Mouse (Mus musculus) embryonic facial prominence, embryonic 13.5 days (tissue): ENCODE results near the gene Taf3. TPM values are rescaled to one million over a fixed set of nuclear protein-coding genes. Genes with fewer than 3 reads are reported as not detected.

Source experiments
- ATAC-seq: fragments of 200-750 bp; cut with Nextera tagmentation; 2 replicates; pipeline ENCODE4 v1.8.0; 2017; ENCODE audit warnings: low read depth; ENCODE audit not compliant: insufficient number of reproducible peaks, insufficient read depth, low FRiP score, low TSS enrichment
- H3K27ac ChIP-seq: fragments of 300-500 bp; sonication (generic); 2 replicates; pipeline ENCODE4 v1.5.1; 2015; ENCODE audit warnings: moderate library complexity, mild to moderate bottlenecking, inconsistent platforms
- H3K27me3 ChIP-seq: fragments of 300-500 bp; sonication (generic); 2 replicates; pipeline ENCODE4 v1.6.1; 2015; ENCODE audit warnings: mild to moderate bottlenecking, inconsistent platforms
- H3K36me3 ChIP-seq: fragments of 300-500 bp; sonication (generic); 2 replicates; pipeline ENCODE4 v1.6.1; 2015; ENCODE audit warnings: mild to moderate bottlenecking, inconsistent platforms
- H3K4me1 ChIP-seq: fragments of 300-500 bp; sonication (generic); 2 replicates; pipeline ENCODE4 v1.6.1; 2015; ENCODE audit warnings: inconsistent platforms
- H3K4me2 ChIP-seq: fragments of 300-500 bp; sonication (generic); 2 replicates; pipeline ENCODE4 v1.6.1; 2015; ENCODE audit warnings: moderate library complexity, mild to moderate bottlenecking, inconsistent platforms
- H3K4me3 ChIP-seq: fragments of 300-500 bp; sonication (generic); 2 replicates; pipeline ENCODE4 v1.5.1; 2015; ENCODE audit warnings: mild to moderate bottlenecking, inconsistent platforms
- H3K9ac ChIP-seq: fragments of 300-500 bp; sonication (generic); 2 replicates; pipeline ENCODE4 v1.6.1; 2015; ENCODE audit warnings: mild to moderate bottlenecking, inconsistent platforms
- H3K9me3 ChIP-seq: fragments of 300-500 bp; sonication (generic); 2 replicates; pipeline ENCODE4 v1.6.1; 2016; ENCODE audit warnings: inconsistent platforms
- WGBS: fragments of 180-500 bp; shearing (Covaris S2); methylation state at CpG from one replicate; pipeline ENCODE4 v1.1.7; 2015; ENCODE audit warnings: mixed read lengths; 5-methylcytosine and 5-hydroxymethylcytosine counted together
- polyA plus RNA-seq: library from polyadenylated mRNA; unstranded; fragments of >200 nt; fragmentation: Nextera tagmentation; extraction: Ambion mirVana; gene quantifications from 2 replicates; pipeline ENCODE4 v1.2.1, GENCODE M21; 2015

Taf3 gene
- polyA plus RNA-seq, 1 experiment from 2014 or later, result 16.3 TPM

DNA sequence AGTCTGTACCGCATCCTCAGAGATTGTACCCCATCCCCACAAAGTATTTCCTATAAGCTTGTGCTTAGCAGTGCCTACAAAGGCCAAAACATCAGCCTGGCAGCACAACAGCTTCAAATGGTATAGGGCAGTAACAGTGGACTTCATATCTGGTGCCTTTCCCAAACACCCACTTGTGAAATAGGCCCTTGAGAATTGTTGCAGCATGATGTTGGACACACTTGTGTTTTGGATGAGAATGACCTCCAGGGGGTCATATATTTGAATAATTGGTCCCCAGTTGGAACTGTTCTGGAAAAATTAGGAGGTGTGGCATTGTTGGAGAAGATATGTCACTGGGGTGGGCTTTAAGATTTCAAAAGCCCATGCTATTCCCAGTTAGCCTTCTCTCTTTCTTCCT is 3.6 kb upstream of the Taf3 start:
- H3K36me3 ChIP-seq, result peaks cover 30% of the 10 kb centered on the region
- no peaks in the 10 kb centered on the region for H3K9me3 ChIP-seq
- H3K4me3 ChIP-seq, result no peak overlapping the region
- no peaks in the 10 kb centered on the region for H3K27me3 ChIP-seq
- peaks cover 12% of the 10 kb centered on the region for H3K4me1 ChIP-seq
- no peak overlapping the region for H3K4me2 ChIP-seq
- WGBS, result 95% methylated on average over 1 of the region's 1 CpGs
- no peak overlapping the region for H3K27ac ChIP-seq
- no peak overlapping the region for H3K9ac ChIP-seq
- no peak for ATAC-seq

- peaks cover 13% of the 10 kb centered on the region for H3K4me1 ChIP-seq
- H3K27ac ChIP-seq, result no peak overlapping the region
- no peak overlapping the region for H3K4me2 ChIP-seq
- peaks cover 21% of the 10 kb centered on the region for H3K36me3 ChIP-seq
- ATAC-seq, result no peak
- H3K27me3 ChIP-seq, result no peaks in the 10 kb centered on the region
- H3K9me3 ChIP-seq, result no peaks in the 10 kb centered on the region
- H3K9ac ChIP-seq, result no peak overlapping the region
- WGBS, result 88% methylated on average over 3 of the region's 3 CpGs
- H3K4me3 ChIP-seq, result no peak overlapping the region
Observed at GRCm38 (mm10) chr2:10050878-10051277, 2.5 kb upstream of the Taf3 start.

- H3K4me3 ChIP-seq, result peak overlapping the region; percentile 72
Observed at GRCm38 (mm10) chr2:10049456-10049855, 1.1 kb upstream of the Taf3 start.

GRCm38 (mm10) chr2:10047758-10048436 is 499 bp downstream of the Taf3 start:
- WGBS, result under 1% methylated on average over 47 of the region's 47 CpGs
- Histone ChIP-seq H3K27me3 (no peaks in the 10 kb centered on the region), H3K27ac (peak overlapping the region; percentile 66), H3K9me3 (no peaks in the 10 kb centered on the region), H3K4me1 (peaks cover 13% of the 10 kb centered on the region), H3K4me2 (peak overlapping the region; percentile 78), H3K4me3 (peak overlapping the region; percentile 72), H3K9ac (peak overlapping the region; percentile 88), H3K36me3 (no peaks in the 10 kb centered on the region)
- ATAC-seq, result peak; percentile 73

More at GRCm38 (mm10) chr2:10049456-10049855, 1.1 kb upstream of the Taf3 start:
- Histone ChIP-seq H3K9ac (peak overlapping the region; percentile 88; the same call in 1 of the 2 replicates), H3K4me1 (peaks cover 13% of the 10 kb centered on the region), H3K27me3 (no peaks in the 10 kb centered on the region), H3K9me3 (no peaks in the 10 kb centered on the region), H3K4me2 (peak overlapping the region; percentile 78), H3K36me3 (peaks cover 7% of the 10 kb centered on the region), H3K27ac (no peak overlapping the region)
- no peak for ATAC-seq
- WGBS, result 23% methylated on average over 10 of the region's 10 CpGs

DNA sequence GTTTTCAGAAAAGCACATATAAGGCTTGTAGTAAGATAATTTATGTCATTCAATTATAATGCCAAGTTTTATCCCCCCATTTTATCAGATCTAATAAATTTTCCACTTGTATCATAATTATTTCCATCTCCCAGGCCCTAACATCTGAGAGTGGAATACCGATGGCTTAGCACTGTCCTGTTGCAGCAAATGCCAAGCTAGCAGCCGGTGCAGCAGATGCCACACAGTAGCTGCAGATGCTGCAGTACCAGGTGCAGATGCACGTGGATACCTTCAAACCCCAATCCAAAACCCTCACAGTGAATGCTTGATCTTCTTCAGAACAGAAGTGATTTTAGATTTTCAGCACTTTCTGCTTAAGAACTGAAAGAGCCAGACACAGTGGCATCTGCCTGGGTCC is 13.4 kb downstream of the Taf3 start:
- 66% methylated on average over 3 of the region's 3 CpGs for WGBS
- Histone ChIP-seq H3K4me2 (no peak overlapping the region), H3K4me3 (no peak overlapping the region), H3K9me3 (no peaks in the 10 kb centered on the region), H3K9ac (no peak overlapping the region), H3K27ac (no peak overlapping the region), H3K4me1 (no peaks in the 10 kb centered on the region), H3K27me3 (no peaks in the 10 kb centered on the region), H3K36me3 (peaks cover 16% of the 10 kb centered on the region; the same call in 1 of the 2 replicates)
- no peak for ATAC-seq

DNA sequence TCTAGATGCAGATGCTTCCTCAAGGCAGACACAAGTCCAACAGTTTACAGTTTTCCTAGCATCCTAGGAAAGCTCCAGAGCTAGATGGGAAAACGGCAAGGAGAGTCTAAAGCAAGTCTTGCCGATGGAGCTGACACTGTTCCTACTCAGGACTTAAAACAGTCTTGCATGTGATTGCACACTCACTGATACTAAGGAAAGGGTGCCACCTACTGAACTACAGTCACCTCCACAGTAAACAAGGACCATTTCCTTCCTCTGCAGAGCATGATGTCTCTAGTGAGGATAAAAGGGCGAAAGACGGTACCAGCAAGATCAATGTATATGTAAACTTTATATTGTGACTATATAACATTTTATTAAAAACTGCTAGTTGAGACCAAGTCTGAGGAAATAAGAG is 14.7 kb downstream of the Taf3 start:
- Histone ChIP-seq H3K27ac (no peak overlapping the region), H3K36me3 (0 out of 2 replicates have a peak, but pooled peaks cover 7% of the 10 kb centered on the region), H3K4me3 (no peak overlapping the region), H3K4me2 (no peak overlapping the region), H3K9ac (no peak overlapping the region), H3K4me1 (peaks cover 7% of the 10 kb centered on the region; the same call in 1 of the 2 replicates), H3K9me3 (no peaks in the 10 kb centered on the region), H3K27me3 (no peaks in the 10 kb centered on the region)
- WGBS, result 72% methylated on average over 4 of the region's 4 CpGs
- no peak for ATAC-seq

GRCm38 (mm10) chr2:10029755-10030154 is 18.6 kb downstream of the Taf3 start:
- no peak overlapping the region for H3K27ac ChIP-seq
- ATAC-seq, result no peak

GRCm38 (mm10) chr2:10024264-10024663 is 24.1 kb downstream of the Taf3 start:
- 86% methylated on average over 6 of the region's 6 CpGs for WGBS

More at GRCm38 (mm10) chr2:10029755-10030154, 18.6 kb downstream of the Taf3 start:
- no peak overlapping the region for H3K4me3 ChIP-seq
- peaks cover 7% of the 10 kb centered on the region; the same call in 1 of the 2 replicates for H3K4me1 ChIP-seq
- H3K36me3 ChIP-seq, result 0 out of 2 replicates have a peak, but pooled peaks cover 2% of the 10 kb centered on the region
- no peak overlapping the region for H3K4me2 ChIP-seq
- no peak overlapping the region for H3K9ac ChIP-seq
- no peaks in the 10 kb centered on the region for H3K27me3 ChIP-seq
- WGBS, result 53% methylated on average over 7 of the region's 7 CpGs
- no peaks in the 10 kb centered on the region for H3K9me3 ChIP-seq

GRCm38 (mm10) chr2:10021296-10021695 is 27.1 kb downstream of the Taf3 start:
- no peak for ATAC-seq
- Histone ChIP-seq H3K9me3 (no peaks in the 10 kb centered on the region), H3K36me3 (0 out of 2 replicates have a peak, but pooled peaks cover 2% of the 10 kb centered on the region), H3K4me2 (no peak overlapping the region), H3K27me3 (no peaks in the 10 kb centered on the region), H3K4me3 (no peak overlapping the region), H3K4me1 (no peaks in the 10 kb centered on the region), H3K9ac (no peak overlapping the region), H3K27ac (no peak overlapping the region)
- 90% methylated on average over 11 of the region's 11 CpGs for WGBS

More at GRCm38 (mm10) chr2:10024264-10024663, 24.1 kb downstream of the Taf3 start:
- 0 out of 2 replicates have a peak, but pooled peaks cover 2% of the 10 kb centered on the region for H3K36me3 ChIP-seq
- no peaks in the 10 kb centered on the region for H3K9me3 ChIP-seq
- no peaks in the 10 kb centered on the region for H3K27me3 ChIP-seq
- no peak overlapping the region for H3K4me2 ChIP-seq
- no peak for ATAC-seq
- no peak overlapping the region for H3K27ac ChIP-seq
- H3K4me3 ChIP-seq, result no peak overlapping the region
- H3K4me1 ChIP-seq, result 0 out of 2 replicates have a peak, but pooled peaks cover 1% of the 10 kb centered on the region
- H3K9ac ChIP-seq, result no peak overlapping the region

GRCm38 (mm10) chr2:10014951-10015635 is 33.3 kb downstream of the Taf3 start:
- Histone ChIP-seq H3K27ac (no peak overlapping the region), H3K4me2 (no peak overlapping the region), H3K9ac (no peak overlapping the region), H3K4me1 (no peaks in the 10 kb centered on the region; the same call in 1 of the 2 replicates), H3K9me3 (no peaks in the 10 kb centered on the region), H3K4me3 (no peak overlapping the region), H3K27me3 (no peaks in the 10 kb centered on the region), H3K36me3 (no peaks in the 10 kb centered on the region)
- 83% methylated on average over 10 of the region's 10 CpGs for WGBS
- no peak for ATAC-seq

GRCm38 (mm10) chr2:10010263-10010909 is 38.0 kb downstream of the Taf3 start:
- H3K36me3 ChIP-seq, result no peaks in the 10 kb centered on the region
- no peaks in the 10 kb centered on the region for H3K27me3 ChIP-seq
- no peak overlapping the region for H3K4me2 ChIP-seq
- peaks cover 3% of the 10 kb centered on the region; the same call in 1 of the 2 replicates for H3K4me1 ChIP-seq
- no peaks in the 10 kb centered on the region for H3K9me3 ChIP-seq
- 31% methylated on average over 7 of the region's 7 CpGs for WGBS
- no peak overlapping the region for H3K4me3 ChIP-seq
- H3K9ac ChIP-seq, result no peak overlapping the region
- H3K27ac ChIP-seq, result no peak overlapping the region
- ATAC-seq, result no peak
